8 mouse cellular contexts compared by ENCODE assay signal in the genomic region with DNA sequence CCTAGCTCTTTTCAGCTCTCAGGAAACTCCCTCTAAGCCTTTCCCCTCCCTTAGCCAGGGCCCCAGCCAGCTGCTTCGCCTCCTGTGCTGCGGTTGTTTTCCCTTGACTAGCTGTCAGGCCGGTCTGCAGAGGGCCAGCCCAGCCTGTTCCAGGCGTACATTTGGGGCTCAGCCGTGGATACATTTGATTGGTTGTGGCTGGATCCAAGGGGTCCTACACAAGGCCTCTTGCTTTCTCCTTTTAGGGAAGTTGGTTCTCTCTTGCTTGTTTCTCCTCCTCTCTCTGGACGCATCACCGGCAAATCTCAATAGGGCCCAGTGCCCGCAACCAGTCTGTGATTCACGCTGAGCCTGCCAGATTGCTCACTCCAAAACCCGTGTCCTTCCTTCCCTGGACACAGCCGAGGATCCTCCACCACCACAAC. TPM values are rescaled to one million over a fixed set of nuclear protein-coding genes. Genes with fewer than 3 reads are reported as not detected.
DNase-seq lines count a peak whose midpoint lies in the region; ATAC-seq lines count a peak whose summit lies in the region.

No protein-coding gene starts in this region.

- no peak overlapping the region for H3K4me3 ChIP-seq in heart, embryonic 16.5 days (ENCODE audit: low read length)
- no peak overlapping the region for H3K4me3 ChIP-seq in midbrain, embryonic 16.5 days (ENCODE audit: low read depth, low read length)

- no peaks in the 10 kb centered on the region for H3K27me3 ChIP-seq in heart, embryonic 16.5 days (ENCODE audit: control insufficient read depth, insufficient read depth, low read length)
- no peaks in the 10 kb centered on the region for H3K27me3 ChIP-seq in midbrain, embryonic 16.5 days (ENCODE audit: control insufficient read depth, insufficient read depth, low read depth, low read length)

- peak overlapping the region; percentile 88 for H3K27ac ChIP-seq in heart, embryonic 16.5 days (ENCODE audit: low read length)
- peak overlapping the region; percentile 10; the same call in 1 of the 2 replicates for H3K27ac ChIP-seq in midbrain, embryonic 16.5 days (ENCODE audit: low read length)

- peak; percentile 65 for ATAC-seq in heart, embryonic 16.5 days (replicated peaks; ENCODE audit: extremely low read depth, insufficient read depth, low FRiP score)
- peak; percentile 66; the same call in 1 of the 2 replicates for ATAC-seq in midbrain, embryonic 16.5 days

- 18% methylated on average over 11 of the region's 11 CpGs for WGBS in heart, embryonic 16.5 days
- 10% methylated on average over 11 of the region's 11 CpGs for WGBS in midbrain, embryonic 16.5 days

- peaks cover 38% of the 10 kb centered on the region for H3K4me1 ChIP-seq in heart, embryonic 16.5 days (ENCODE audit: control insufficient read depth, insufficient read depth, low read length)
- peaks cover 6% of the 10 kb centered on the region; the same call in 1 of the 2 replicates for H3K4me1 ChIP-seq in midbrain, embryonic 16.5 days (ENCODE audit: control insufficient read depth, insufficient read depth, low read length)

- H3K36me3 ChIP-seq in heart, embryonic 16.5 days (ENCODE audit: control insufficient read depth, insufficient read depth): peaks cover 5% of the 10 kb centered on the region; the same call in 1 of the 2 replicates
- H3K36me3 ChIP-seq in midbrain, embryonic 16.5 days (ENCODE audit: control insufficient read depth, insufficient read depth, low read length): no peaks in the 10 kb centered on the region

- no peaks in the 10 kb centered on the region for H3K9me3 ChIP-seq in heart, embryonic 16.5 days (replicated peaks; ENCODE audit: control insufficient read depth, low read length)
- no peaks in the 10 kb centered on the region for H3K9me3 ChIP-seq in midbrain, embryonic 16.5 days (replicated peaks; ENCODE audit: control insufficient read depth, low read length, poor library complexity, severe bottlenecking)

- peak; percentile 34 for DNase-seq in cerebellum, adult 8-10 months
- peak; percentile 86 for DNase-seq in fibroblast of lung, adult 2 months (ENCODE audit: low read depth)
- peak; percentile 51 to 70 for DNase-seq in kidney, postnatal 25 days
- peak; percentile 64 for DNase-seq in urinary bladder, postnatal 25 days (ENCODE audit: low spot score)
- no peak for DNase-seq in frontal cortex, postnatal 25 days (ENCODE audit: low spot score in 2 of 2)
- no peak for DNase-seq in natural killer cell, adult 2 months (ENCODE audit: low spot score in 2 of 2)

- H3K9ac ChIP-seq in heart, embryonic 16.5 days (ENCODE audit: low read length): peak overlapping the region; percentile 39
- no peak overlapping the region; the same call in 1 of the 2 replicates for H3K9ac ChIP-seq in midbrain, embryonic 16.5 days (ENCODE audit: low read depth, low read length)

- H3K4me2 ChIP-seq in heart, embryonic 16.5 days (ENCODE audit: low read depth, low read length): peak overlapping the region; percentile 2; the same call in 1 of the 2 replicates
- no peak overlapping the region for H3K4me2 ChIP-seq in midbrain, embryonic 16.5 days (ENCODE audit: low read length)

RNA-seq across cellular contexts. Expression of a gene that starts 40.4 kb away (rescaled TPM):
- polyA plus RNA-seq in heart, embryonic 16.5 days (2015; fragmentation: Nextera tagmentation; extraction: Ambion mirVana): 65.8 and 75.1 TPM in 2 replicates
- 24.5 and 24.9 TPM in 2 replicates for polyA plus RNA-seq in midbrain, embryonic 16.5 days (2015; fragmentation: Nextera tagmentation; extraction: Ambion mirVana)

Comparison
In these comparisons a context has a peak if more than half of its experiments do, and no peak if none do; other contexts are left out.
1. DNase-seq: peak in cerebellum, adult 8-10 months (single experiment), fibroblast of lung, adult 2 months (single experiment), kidney, postnatal 25 days (2 of 2) and urinary bladder, postnatal 25 days (single experiment); none in frontal cortex, postnatal 25 days (0 of 2) and natural killer cell, adult 2 months (0 of 2).